Mouse (Mus musculus) forebrain, embryonic 11.5 days (tissue): ENCODE data around the gene Fam222b. TPM values are rescaled to one million over a fixed set of nuclear protein-coding genes. Genes with fewer than 3 reads are reported as not detected.

Source experiments
- ATAC-seq: fragments of 200-750 bp; cut with Nextera tagmentation; replicated peaks from 2 replicates; pipeline ENCODE4 v1.8.0; 2017; ENCODE audit warnings: moderate TSS enrichment; ENCODE audit not compliant: low FRiP score
- DNase-seq: peaks from one replicate; pipeline ENCODE4 v3.0.0-alpha.2; 2017; ENCODE audit warnings: low spot score
- H3K27ac ChIP-seq: fragments of 300-500 bp; sonication (generic); 2 replicates; pipeline ENCODE4 v1.5.1; 2014; ENCODE audit warnings: low read depth, low read length
- H3K27me3 ChIP-seq: fragments of 300-500 bp; sonication (generic); 2 replicates; pipeline ENCODE4 v1.6.1; 2014; ENCODE audit warnings: mild to moderate bottlenecking, low read length, mixed read lengths; ENCODE audit not compliant: control insufficient read depth, insufficient read depth
- H3K36me3 ChIP-seq: fragments of 300-500 bp; sonication (generic); 2 replicates; pipeline ENCODE4 v1.6.1; 2014; ENCODE audit warnings: mild to moderate bottlenecking, low read length, moderate library complexity, mixed read lengths; ENCODE audit not compliant: control insufficient read depth, insufficient read depth
- H3K4me1 ChIP-seq: fragments of 300-500 bp; sonication (generic); replicated peaks from 2 replicates; pipeline ENCODE4 v1.6.1; 2014; ENCODE audit warnings: low read length, mixed read lengths; ENCODE audit not compliant: control insufficient read depth, insufficient read depth
- H3K4me2 ChIP-seq: fragments of 300-500 bp; sonication (generic); 2 replicates; pipeline ENCODE4 v1.6.1; 2014; ENCODE audit warnings: low read depth, mild to moderate bottlenecking, low read length, moderate library complexity, mixed read lengths; ENCODE audit not compliant: severe bottlenecking
- H3K4me3 ChIP-seq: fragments of 300-500 bp; sonication (generic); 2 replicates; pipeline ENCODE4 v1.5.1; 2014; ENCODE audit warnings: low read depth, low read length
- H3K9ac ChIP-seq: fragments of 300-500 bp; sonication (generic); 2 replicates; pipeline ENCODE4 v1.6.1; 2014; ENCODE audit warnings: low read length
- H3K9me3 ChIP-seq: fragments of 300-500 bp; sonication (generic); 2 replicates; pipeline ENCODE4 v1.6.1; 2016; ENCODE audit warnings: low read length, mixed read lengths; ENCODE audit not compliant: control insufficient read depth
- WGBS: fragments of 180-500 bp; shearing (Covaris S2); extraction: QIAGEN DNeasy Blood & Tissue Kit; methylation state at CpG from one replicate; pipeline ENCODE4 v1.1.7; 2014; 5-methylcytosine and 5-hydroxymethylcytosine counted together
- polyA plus RNA-seq: library from polyadenylated mRNA; unstranded; fragments of >200 nt; fragmentation: Nextera tagmentation; extraction: Ambion mirVana; gene quantifications from 2 replicates; pipeline ENCODE4 v1.2.1, GENCODE M21; 2014

The Fam222b gene
- polyA plus RNA-seq, 1 experiment from 2014 or later: 31.3 TPM

DNA sequence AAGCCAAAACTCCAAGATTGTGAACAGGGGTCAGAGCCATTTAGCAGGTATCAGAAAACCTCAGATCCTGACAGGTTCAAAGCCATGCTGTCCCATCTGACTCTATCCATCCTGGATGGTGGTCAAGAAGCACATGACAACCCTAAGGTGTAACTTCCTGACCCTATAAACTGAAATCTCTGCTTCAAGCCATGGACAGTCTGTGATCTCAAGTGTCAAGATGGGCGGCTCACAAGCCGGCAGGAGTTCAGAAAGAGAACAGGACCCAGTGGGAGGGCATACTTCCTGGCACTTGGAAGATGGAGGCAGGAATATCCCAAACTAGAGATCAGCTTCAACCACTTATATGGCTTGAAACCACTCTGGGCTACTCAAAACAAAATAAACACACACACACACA, 27.8 kb upstream of the Fam222b start:
- WGBS: 72% methylated on average over 2 of the region's 2 CpGs
- Histone ChIP-seq H3K4me1 (no peaks in the 10 kb centered on the region), H3K4me3 (no peak overlapping the region), H3K4me2 (no peak overlapping the region), H3K9ac (no peak overlapping the region), H3K27ac (no peak overlapping the region), H3K9me3 (no peaks in the 10 kb centered on the region), H3K27me3 (no peaks in the 10 kb centered on the region), H3K36me3 (no peaks in the 10 kb centered on the region)
- DNase-seq: no peak
- ATAC-seq: no peak

DNA sequence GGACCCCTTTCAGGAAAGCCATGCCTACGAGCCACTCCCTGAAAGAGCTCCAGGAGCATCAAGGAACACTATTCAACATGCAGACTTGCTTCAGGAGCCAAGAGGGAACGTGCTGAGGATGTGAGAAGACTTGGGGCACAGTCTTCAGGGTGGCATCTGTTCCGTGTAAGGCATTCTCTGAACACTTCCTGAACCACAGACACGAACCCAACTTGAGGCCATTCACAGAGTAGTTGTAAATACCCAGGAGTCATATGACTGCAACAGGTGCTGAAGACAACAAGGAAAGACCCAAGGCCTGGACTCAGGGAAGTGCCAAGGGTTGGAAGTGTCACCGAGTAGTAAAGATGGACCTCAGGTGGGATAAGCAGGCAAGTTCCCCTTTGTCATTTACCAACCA, 26.9 kb upstream of the Fam222b start:
- no peaks in the 10 kb centered on the region for H3K27me3 ChIP-seq
- no peaks in the 10 kb centered on the region for H3K36me3 ChIP-seq
- no peak overlapping the region for H3K9ac ChIP-seq
- H3K4me1 ChIP-seq: no peaks in the 10 kb centered on the region
- WGBS: 75% methylated on average over 5 of the region's 5 CpGs
- no peak overlapping the region for H3K4me3 ChIP-seq
- no peak for DNase-seq
- no peak overlapping the region for H3K27ac ChIP-seq
- no peak for ATAC-seq
- no peak overlapping the region for H3K4me2 ChIP-seq
- H3K9me3 ChIP-seq: no peaks in the 10 kb centered on the region

DNA sequence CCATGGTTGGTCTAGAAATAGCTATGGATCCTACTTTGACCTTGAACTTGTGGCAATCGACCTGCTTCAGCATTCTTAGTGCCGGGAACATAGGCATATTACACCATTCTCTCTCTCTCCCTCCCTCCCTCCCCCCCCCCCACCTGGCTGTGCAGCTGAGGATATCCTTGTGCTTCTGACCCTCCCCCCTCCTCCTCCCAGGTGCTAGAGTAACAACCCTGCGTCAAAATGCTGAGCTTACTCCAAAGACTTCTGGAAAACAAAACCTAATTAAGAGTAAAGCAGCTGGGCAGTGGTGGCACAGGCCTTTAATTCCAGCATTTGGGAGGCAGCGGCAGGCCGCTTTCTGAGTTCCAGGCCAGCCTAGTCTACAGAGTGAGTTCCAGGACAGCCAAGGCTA, 25.3 kb upstream of the Fam222b start:
- H3K9ac ChIP-seq: no peak overlapping the region
- H3K27me3 ChIP-seq: no peaks in the 10 kb centered on the region
- DNase-seq: no peak
- H3K9me3 ChIP-seq: no peaks in the 10 kb centered on the region
- no peak overlapping the region for H3K27ac ChIP-seq
- ATAC-seq: no peak
- WGBS: 78% methylated on average over 5 of the region's 5 CpGs
- H3K36me3 ChIP-seq: peaks cover under 1% of the 10 kb centered on the region; the same call in 1 of the 2 replicates
- no peaks in the 10 kb centered on the region for H3K4me1 ChIP-seq
- H3K4me2 ChIP-seq: no peak overlapping the region
- no peak overlapping the region for H3K4me3 ChIP-seq

DNA sequence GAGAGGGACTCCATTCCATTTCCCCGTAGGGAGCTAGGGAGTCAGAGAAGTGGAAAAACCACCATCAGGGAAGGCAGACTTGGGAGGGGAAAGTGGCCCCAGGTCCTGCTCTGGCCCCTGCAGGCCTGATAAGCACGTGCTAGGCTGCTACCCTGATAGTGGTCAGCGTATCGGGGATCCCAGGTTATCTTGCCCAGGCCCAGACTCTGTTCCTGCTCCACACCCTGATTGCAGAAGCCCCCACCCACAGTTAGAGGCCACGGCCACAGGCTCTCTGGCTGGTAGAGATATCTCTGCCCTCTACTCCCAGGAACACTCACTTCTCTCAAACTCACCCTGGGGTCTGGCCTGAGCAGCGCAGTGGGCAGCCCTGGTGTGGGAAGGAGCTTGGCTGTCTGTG, 24.8 kb upstream of the Fam222b start:
- no peaks in the 10 kb centered on the region for H3K4me1 ChIP-seq
- no peaks in the 10 kb centered on the region for H3K9me3 ChIP-seq
- H3K9ac ChIP-seq: no peak overlapping the region
- H3K36me3 ChIP-seq: peaks cover 3% of the 10 kb centered on the region; the same call in 1 of the 2 replicates
- no peak overlapping the region for H3K4me2 ChIP-seq
- H3K27me3 ChIP-seq: no peaks in the 10 kb centered on the region
- WGBS: 86% methylated on average over 6 of the region's 6 CpGs
- ATAC-seq (no peak), DNase-seq (no peak)
- no peak overlapping the region for H3K4me3 ChIP-seq
- H3K27ac ChIP-seq: no peak overlapping the region

DNA sequence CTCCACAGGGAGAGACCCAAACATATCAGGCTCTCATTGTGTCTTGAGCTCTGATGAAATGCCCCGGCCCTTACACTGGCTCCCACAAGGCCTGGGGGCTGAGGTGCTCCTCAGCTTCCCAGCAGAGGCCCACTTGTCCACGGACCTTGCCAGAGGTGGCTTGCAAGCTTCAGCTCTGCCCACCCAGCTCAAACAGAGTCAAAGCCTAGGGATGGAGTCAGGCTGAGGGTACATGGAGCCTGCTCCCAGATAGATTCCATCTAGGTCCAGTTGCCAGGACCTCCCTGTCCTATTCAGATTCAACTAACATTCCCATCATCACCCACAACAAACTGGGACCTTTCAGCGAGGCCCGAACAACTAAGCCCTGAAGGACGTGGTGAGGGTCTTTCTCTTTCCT, 22.5 kb upstream of the Fam222b start:
- Histone ChIP-seq H3K4me3 (no peak overlapping the region), H3K27ac (no peak overlapping the region), H3K4me1 (no peaks in the 10 kb centered on the region), H3K27me3 (no peaks in the 10 kb centered on the region), H3K4me2 (no peak overlapping the region), H3K9me3 (no peaks in the 10 kb centered on the region), H3K9ac (no peak overlapping the region), H3K36me3 (peaks cover 5% of the 10 kb centered on the region; the same call in 1 of the 2 replicates)
- ATAC-seq: no peak
- DNase-seq: no peak
- 84% methylated on average over 5 of the region's 5 CpGs for WGBS

DNA sequence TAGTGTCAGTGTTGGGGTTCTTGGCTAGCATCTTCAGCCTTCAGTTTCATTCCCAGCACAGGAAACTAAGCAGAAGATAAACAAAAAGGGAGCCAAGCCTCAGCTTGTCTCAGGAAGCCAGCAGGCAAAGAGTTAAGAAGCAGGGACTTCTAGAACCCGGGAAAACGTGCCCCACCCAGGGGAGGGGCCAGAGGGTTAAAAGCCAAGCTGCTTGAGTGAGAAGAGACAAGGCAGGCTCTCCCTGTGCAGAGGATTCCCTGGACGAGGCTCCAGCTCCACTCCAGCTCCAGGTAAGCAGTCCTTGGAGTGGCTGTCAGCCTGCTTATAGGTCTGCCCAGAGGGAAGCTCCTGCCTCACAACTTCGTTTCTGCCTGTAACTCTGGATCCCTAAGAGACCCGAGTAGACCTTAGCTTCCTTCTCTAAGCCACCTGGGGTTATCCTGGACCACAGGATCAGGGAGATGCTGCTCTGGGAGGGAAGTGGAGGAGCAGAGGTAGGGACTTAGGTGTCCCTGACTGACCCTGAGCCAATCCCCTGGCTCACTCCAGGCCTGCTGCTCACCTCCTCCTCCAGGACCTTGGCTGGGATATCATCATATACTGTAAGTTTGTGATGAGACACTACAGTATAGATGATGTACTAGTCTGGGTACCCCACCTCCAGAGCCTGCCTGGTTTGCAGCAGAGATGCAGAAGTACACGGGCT, 21.9 kb upstream of the Fam222b start:
- no peak overlapping the region for H3K4me3 ChIP-seq
- no peak overlapping the region for H3K27ac ChIP-seq
- no peak overlapping the region for H3K4me2 ChIP-seq
- no peak overlapping the region for H3K9ac ChIP-seq
- peaks cover 5% of the 10 kb centered on the region; the same call in 1 of the 2 replicates for H3K36me3 ChIP-seq
- H3K27me3 ChIP-seq: no peaks in the 10 kb centered on the region
- no peaks in the 10 kb centered on the region for H3K4me1 ChIP-seq
- no peaks in the 10 kb centered on the region for H3K9me3 ChIP-seq
- DNase-seq (no peak), ATAC-seq (no peak)
- 35% methylated on average over 6 of the region's 6 CpGs for WGBS

DNA sequence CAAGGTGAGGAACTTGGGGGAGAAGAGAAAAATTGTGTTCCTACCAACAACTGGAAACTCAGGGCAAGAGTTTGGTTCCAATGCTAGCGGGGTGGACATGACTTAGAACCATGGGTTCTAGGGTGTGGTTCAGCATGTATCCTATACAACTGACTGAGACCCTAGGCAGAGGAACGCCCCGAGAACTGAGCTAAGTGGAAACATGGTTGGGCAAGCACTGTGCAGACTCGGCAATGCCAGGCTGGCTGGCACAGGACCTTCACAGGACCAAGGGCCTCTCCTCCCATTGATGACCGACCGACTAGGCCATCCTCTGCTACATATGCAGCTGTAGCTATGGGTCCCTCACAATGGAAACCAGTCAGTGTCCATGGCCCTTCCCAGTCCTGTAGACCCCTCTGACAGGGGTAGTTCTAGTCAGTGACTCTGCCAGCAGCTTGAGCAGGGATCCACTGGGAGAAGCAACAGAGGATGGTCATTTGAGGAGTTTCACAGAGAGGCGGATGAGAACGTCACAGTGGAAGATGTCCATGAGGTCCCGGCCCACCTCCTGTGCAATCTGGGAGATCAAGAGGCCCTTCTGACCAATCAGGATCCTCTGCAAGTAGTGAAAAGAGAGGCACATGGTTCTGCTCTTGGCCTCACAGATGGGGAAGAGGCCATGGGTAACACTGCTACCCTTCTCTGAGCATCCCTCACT, 20.7 kb upstream of the Fam222b start:
- H3K4me1 ChIP-seq: no peaks in the 10 kb centered on the region
- no peaks in the 10 kb centered on the region for H3K9me3 ChIP-seq
- H3K27me3 ChIP-seq: no peaks in the 10 kb centered on the region
- WGBS: 91% methylated on average over 9 of the region's 9 CpGs
- no peak overlapping the region for H3K4me3 ChIP-seq
- ATAC-seq: no peak
- peaks cover 5% of the 10 kb centered on the region; the same call in 1 of the 2 replicates for H3K36me3 ChIP-seq
- H3K9ac ChIP-seq: no peak overlapping the region
- no peak overlapping the region for H3K4me2 ChIP-seq
- no peak overlapping the region for H3K27ac ChIP-seq
- DNase-seq: no peak

DNA sequence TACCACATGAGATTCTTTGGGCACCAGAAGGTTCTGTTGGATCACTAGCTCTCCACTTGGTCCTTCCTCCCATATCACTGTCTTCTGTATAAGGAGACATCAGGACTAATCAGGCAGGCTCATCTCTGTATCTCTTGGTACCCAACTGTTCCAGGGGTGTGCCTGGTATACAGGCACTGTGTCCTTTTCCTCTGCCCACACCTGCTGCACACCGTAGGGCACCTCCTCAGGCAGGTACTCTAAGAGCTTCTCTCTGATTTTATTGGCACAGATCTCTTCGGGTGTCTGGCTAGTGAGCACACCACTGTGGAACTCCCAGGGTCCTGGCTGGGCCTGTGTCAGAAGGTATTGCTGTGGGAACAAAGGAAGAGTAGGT, 20.2 kb upstream of the Fam222b start:
- Histone ChIP-seq H3K9me3 (no peaks in the 10 kb centered on the region), H3K27ac (no peak overlapping the region), H3K27me3 (no peaks in the 10 kb centered on the region), H3K4me3 (no peak overlapping the region), H3K4me2 (no peak overlapping the region), H3K9ac (no peak overlapping the region), H3K4me1 (no peaks in the 10 kb centered on the region), H3K36me3 (peaks cover 5% of the 10 kb centered on the region; the same call in 1 of the 2 replicates)
- WGBS: 85% methylated on average over 2 of the region's 2 CpGs
- DNase-seq: no peak
- ATAC-seq: no peak

DNA sequence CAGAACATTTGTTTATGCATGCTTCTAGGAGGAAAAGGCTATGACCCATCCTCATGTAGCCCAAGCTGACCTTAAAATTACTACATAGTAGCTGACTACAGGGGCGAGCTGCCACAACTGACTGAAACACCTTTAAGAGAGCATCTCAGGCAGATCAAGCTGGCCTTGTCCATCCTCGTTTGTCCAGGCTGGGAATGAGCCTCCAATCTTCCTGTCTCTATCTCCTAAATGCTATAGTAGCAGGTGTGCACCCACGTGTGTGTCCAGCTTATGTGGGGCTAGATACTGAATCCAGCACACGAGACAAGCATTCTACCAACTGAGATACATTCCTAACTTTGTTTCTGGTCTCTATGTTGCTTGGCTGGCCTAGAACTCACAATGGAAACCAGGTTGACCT, 19.8 kb upstream of the Fam222b start:
- H3K4me1 ChIP-seq: no peaks in the 10 kb centered on the region
- 89% methylated on average over 4 of the region's 4 CpGs for WGBS

More for the DNA sequence above, 19.8 kb upstream of the Fam222b start:
- Histone ChIP-seq H3K27me3 (no peaks in the 10 kb centered on the region), H3K4me2 (no peak overlapping the region), H3K27ac (no peak overlapping the region), H3K4me3 (no peak overlapping the region), H3K9me3 (no peaks in the 10 kb centered on the region), H3K36me3 (peaks cover 5% of the 10 kb centered on the region; the same call in 1 of the 2 replicates), H3K9ac (no peak overlapping the region)
- ATAC-seq (no peak), DNase-seq (no peak)
